Mouse (Mus musculus) embryo, embryonic 9.5 days (tissue): ENCODE data around the gene Pcnx3.
A peak's percentile ranks its signal among the peaks of the same experiment; 100 is the strongest.
"Not testable (repeated sequence)": the region's sequence is repeated elsewhere in the genome, so short reads cannot be mapped to it uniquely, and the experiment has no call there.

Experiments used
- DNase-seq: peaks from one replicate; pipeline ENCODE4 v3.0.0-alpha.2; 2017; ENCODE audit errors: extremely low spot score

Gene Pcnx3

GRCm38 (mm10) chr19:5713255-5713654 is 24.5 kb upstream of the Pcnx3 start:
- no peak for DNase-seq

DNA sequence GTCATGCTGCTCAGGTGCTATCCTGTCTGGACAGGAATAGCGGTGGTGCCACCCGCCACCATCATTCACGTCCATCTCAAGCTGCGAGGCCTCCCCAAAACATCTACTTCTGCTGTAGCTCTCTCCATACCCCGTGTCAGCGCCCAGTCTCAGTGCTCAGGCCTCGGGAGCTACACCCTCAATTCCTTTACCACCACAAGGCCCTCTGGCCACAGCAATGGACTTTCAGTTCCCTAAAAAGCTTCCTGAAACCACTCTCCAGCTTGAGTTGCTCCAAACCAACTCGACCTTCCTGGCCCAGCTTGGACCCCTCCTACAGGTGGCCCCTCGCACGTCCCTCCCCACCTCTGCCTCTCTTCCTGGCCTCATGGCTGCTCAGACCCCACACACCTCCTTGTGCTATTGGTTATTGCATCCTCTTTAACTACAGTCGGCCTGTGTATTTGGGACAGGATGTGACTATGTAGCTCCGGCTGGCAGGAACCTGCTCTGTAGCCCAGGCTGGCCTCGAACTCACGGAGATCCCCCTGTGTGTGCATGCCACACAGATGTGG is 23.3 kb upstream of the Pcnx3 start:
- no peak for DNase-seq

DNA sequence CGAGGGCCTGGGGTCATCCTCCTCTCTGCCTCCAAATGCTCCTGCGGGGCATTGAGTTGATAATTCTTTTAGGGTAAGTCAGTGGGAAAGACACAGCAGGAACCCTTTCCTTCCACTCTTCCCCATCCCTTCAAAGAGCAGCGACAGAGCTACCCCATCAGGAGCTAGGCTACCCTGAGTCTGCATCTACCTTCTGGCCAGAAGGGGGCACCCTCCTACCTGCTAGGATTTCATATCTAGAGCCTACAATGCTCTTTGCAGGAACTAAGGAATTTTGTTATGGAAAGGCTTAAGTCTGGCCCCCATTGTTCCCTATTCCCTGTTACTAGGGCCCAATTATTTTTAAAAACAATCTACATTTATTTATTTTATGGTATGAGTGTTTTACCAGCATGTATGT is 22.5 kb upstream of the Pcnx3 start:
- DNase-seq: no peak

DNA sequence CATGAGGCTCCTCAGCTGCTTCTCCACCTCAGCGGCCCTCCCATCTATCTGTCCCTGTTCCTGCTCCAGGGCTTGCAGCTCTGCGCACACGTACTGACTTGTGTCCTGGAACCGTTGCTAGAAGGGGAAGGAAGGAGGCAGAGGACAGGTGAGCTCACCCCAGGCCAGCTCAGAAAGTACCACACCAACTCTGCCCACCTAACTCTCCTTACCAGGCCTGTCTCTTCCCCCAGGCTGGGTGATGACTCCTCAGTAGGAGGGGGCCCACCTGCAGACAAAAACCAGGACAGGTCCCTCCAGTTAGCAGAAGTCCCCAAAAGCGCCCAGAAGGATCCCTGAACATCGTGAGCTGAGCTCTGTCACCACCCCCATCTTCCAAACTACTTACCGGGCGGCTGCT is 21.9 kb upstream of the Pcnx3 start:
- DNase-seq: no peak

DNA sequence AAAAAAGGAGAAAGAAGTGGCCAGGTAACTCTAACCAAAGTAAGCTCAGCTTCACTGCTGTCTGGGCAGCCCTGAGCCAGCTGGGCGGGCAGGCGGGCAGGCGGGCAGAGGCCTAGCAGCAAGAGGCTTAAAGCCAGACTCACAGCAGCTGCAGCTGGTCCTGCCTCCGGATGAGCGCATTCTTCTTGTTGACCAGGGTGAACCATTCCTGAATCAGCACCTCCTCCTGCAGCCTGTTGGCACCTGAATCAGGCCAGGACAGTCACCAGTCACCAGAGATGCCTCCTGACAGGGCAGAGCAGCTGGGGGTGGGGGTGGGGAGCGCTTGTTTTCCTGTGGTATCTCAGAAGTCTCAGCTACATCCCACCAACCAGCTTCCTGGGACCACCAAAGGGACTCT is 21.4 kb upstream of the Pcnx3 start:
- no peak for DNase-seq

GRCm38 (mm10) chr19:5704801-5705571 is 16.3 kb upstream of the Pcnx3 start:
- DNase-seq: no peak

- no peak for DNase-seq
Measured at GRCm38 (mm10) chr19:5704163-5704800, 15.6 kb upstream of the Pcnx3 start, which contains the start of gene Kcnk7. Kcnk7 (plus strand) TSS chr19:5704367.

- DNase-seq: peak; percentile 66
Measured at GRCm38 (mm10) chr19:5695849-5696462, 7.2 kb upstream of the Pcnx3 start.

GRCm38 (mm10) chr19:5693801-5694200 is 5.1 kb upstream of the Pcnx3 start:
- no peak for DNase-seq

DNA sequence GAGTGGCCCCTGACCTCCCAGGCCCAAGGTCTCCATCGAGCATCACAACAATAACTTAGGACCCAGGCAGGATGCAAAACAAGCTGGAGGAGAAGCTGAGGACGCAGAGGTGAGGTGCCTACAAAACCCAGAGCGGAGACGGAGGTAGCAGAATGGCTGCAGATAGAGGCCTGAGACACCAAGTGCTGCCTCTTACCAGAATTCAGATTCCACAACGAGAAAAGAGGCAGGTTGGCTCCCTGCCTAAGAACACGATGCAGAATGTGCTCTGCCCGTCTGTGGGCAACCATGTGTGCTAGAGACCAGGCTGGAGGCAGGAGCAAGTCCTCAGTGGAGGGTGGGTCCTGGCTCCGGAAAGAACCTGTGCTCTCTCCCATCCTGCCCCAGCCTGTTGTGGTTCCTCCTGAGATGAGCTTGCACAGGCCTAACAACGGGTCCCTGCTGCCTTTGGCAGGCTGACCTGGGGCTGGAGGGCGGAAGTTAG is 4.2 kb upstream of the Pcnx3 start:
- DNase-seq: no peak

DNA sequence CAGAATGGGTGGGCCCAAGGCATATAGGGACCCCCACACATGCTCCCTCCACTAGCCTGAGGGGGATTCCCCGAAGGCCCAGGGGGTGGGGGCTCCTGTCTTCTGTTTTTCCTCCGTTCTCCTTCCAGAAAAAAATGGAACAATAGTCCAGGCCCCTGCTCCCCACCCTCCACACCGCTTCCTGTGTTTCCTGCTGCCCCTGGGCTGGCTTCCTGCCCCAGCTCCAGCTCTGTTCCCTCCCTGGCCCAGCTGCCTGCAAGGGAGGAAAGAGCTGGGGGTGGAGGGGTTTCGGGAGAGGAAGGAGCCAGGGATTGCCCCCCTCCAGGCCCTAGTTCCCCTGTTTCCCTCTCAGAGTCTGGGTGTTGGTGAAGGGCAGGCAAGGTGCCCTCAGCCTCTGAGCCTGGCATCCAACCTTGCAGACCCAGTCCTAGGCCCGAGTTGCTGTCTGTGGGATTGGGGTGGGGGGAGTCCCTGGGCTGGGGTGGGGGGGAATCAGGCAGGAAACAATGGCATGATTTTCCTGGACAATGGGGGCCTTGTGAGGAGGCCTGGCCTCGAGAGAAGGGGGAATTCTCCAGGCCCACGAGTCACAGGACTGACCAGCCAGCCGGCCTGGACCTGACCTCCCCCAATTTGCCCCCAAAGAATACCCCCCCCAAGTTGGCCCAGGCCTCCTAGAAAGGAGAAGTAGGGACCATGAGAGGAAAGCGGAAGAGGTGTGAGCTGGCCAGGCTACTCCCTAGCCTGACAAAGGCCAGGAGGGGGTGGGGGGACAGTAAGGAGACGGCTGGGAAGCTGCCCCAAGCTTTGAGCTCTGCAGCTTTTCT is 3.6 kb upstream of the Pcnx3 start:
- no peak for DNase-seq

DNA sequence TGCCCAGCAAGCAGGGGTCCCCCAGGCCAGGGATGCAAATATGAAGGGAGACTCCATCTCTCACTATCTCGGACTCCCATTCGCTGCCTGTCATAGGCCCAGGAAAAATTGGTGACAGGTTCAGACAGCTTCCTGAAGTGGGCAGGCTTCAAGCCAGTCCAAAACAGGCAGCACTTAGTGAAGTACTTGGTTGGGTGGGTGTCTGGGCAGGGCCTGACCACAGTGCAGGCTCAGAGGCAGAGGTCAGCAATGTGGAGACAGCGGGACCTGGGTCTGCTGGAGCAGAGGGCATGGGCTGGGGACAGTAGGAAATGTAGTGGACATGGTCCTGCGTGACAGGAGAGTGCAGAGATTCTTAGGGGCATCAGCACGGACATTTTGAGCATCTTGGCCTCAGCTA is 2.9 kb upstream of the Pcnx3 start:
- DNase-seq: no peak

DNA sequence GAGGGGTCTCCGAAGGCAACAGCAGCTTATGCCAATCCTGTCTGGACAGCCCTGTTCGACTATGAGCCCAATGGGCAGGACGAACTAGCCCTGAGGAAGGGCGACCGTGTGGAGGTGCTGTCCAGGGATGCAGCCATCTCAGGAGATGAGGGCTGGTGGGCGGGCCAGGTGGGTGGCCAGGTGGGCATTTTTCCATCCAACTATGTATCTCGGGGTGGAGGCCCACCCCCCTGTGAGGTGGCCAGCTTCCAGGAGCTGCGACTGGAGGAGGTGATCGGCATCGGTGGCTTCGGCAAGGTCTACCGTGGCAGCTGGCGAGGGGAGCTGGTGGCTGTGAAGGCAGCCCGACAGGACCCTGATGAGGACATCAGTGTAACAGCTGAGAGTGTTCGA is 1.6 kb upstream of the Pcnx3 start:
- DNase-seq: no peak

DNA sequence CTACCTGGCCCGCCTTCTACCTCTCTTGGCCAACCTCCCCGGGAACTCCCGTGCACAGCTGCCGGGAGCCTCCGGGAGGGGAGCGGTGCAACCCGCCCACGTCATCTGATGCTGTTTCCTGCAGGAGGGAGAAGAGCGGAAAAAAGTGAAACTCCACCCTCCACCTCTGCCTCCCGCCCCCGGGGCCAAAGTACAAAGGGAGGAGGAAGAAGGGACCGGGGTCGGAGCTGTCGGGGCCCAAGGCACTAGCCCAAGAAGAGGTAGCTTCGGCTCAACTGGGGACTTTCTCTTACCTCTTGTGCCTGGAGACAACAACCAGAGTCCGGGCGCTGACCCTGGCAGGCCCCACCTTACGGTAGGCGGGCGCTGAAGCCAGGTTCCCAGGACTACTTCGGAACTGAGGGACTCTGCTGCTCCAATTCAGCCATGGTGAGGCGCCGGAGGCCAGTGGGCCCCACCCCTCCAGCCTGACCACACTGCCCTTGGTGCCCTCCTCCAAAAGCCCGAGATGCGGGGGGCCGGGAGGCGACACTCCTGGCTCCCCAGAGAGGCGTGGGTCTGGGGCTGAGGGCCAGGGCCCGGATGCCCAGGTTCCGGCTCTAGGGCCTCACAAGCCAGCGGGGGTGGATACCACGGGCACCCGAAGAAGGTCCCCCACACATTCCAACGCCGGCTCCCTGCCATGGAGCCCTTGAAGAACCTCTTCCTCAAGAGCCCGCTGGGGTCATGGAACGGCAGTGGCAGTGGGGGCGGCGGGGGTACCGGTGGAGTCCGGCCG is 1.0 kb upstream of the Pcnx3 start:
- DNase-seq: peak; percentile 81

GRCm38 (mm10) chr19:5689088-5689428 is 350 bp upstream of the Pcnx3 start:
- DNase-seq: no peak

GRCm38 (mm10) chr19:5687738-5688137 is 970 bp downstream of the Pcnx3 start:
- no peak for DNase-seq

- not testable (repeated sequence) for DNase-seq
Measured at GRCm38 (mm10) chr19:5686954-5687353, 1.8 kb downstream of the Pcnx3 start.

- no peak for DNase-seq
Measured at GRCm38 (mm10) chr19:5686437-5686836, 2.3 kb downstream of the Pcnx3 start.

DNA sequence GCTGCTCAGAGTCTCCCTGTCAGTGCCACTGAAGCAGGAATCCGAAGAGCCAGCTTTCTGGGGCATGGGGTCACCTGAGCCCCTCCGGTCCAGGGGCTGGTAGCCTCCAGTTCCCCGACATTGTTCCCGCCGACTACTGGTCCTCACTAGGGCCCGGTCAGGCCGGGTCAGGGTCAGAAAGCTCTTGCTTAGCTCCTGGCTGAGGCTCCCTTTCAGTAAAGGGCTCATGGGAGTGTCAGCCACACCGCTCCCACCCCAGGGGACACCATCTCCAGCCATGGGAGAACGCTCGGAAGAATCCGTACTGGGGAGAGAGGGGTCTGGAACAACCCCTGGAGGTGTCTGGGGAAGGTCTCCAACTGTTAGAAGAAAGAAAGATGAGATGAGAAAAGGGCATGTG is 2.8 kb downstream of the Pcnx3 start:
- DNase-seq: no peak

DNA sequence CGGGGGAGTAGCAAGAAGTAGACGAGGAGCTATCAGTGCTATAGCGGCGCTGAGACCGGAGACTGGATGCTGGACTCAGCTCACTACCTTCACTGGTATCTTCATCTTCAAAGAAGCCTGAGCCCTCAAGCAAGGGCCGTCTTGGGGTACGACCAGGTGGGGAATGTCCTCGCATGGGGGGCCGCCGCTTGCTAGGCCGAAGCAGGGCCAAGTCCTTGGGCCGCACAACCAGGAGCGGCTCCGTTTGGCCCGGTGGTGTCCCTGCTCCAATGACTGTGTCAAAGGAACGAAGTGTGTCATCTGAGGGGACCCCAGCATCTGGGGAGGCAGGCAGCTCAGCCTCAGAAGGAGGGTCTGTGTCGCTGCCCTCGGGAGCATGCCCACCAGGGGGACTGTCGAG is 3.3 kb downstream of the Pcnx3 start:
- DNase-seq: no peak

- no peak for DNase-seq
Measured at GRCm38 (mm10) chr19:5684985-5685384, 3.7 kb downstream of the Pcnx3 start.
